Mouse (Mus musculus) bone marrow, adult 2 months (tissue): ENCODE measurements around the gene Saal1. TPM values are rescaled to one million over a fixed set of nuclear protein-coding genes. Genes with fewer than 3 reads are reported as not detected.
"Not testable (repeated sequence)": the region's sequence is repeated elsewhere in the genome, so short reads cannot be mapped to it uniquely, and the experiment has no call there.

ENCODE experiments used
- H3K27ac ChIP-seq: fragments of 200-500 bp; 2 replicates; pipeline ENCODE4 v1.5.1; 2012; ENCODE audit warnings: low read depth, mild to moderate bottlenecking, control low read depth, inconsistent platforms, low read length; ENCODE audit not compliant: control insufficient read depth, poor library complexity, insufficient read depth
- H3K4me1 ChIP-seq: fragments of 200-500 bp; 2 replicates; pipeline ENCODE4 v1.6.1; 2011; ENCODE audit warnings: low read length; ENCODE audit not compliant: control insufficient read depth, insufficient read depth
- H3K4me3 ChIP-seq: fragments of 200-500 bp; replicated peaks from 2 replicates; pipeline ENCODE3; 2011; ENCODE audit warnings: mild to moderate bottlenecking, low read depth, low read length, control low read depth; ENCODE audit not compliant: control insufficient read depth
- CTCF ChIP-seq: fragments of 200-500 bp; IDR thresholded peaks from 2 replicates; pipeline ENCODE4 v1.5.1; 2011; ENCODE audit warnings: low read length, control low read depth; ENCODE audit not compliant: control insufficient read depth, insufficient read depth
- POLR2A ChIP-seq: fragments of 200-500 bp; IDR thresholded peaks from 2 replicates; pipeline ENCODE4 v1.6.1; 2011; ENCODE audit warnings: low read depth, mild to moderate bottlenecking, control low read depth, low read length, borderline replicate concordance; ENCODE audit not compliant: control insufficient read depth
- WGBS: fragments of 180-500 bp; shearing (Covaris S2); methylation state at CpG from one replicate; pipeline ENCODE4 v1.1.7; 2018; 5-methylcytosine and 5-hydroxymethylcytosine counted together
- polyA plus RNA-seq: library from polyadenylated mRNA; stranded (reverse); fragments of >200 nt; gene quantifications from 2 replicates; pipeline ENCODE4 v1.2.4, GENCODE M21; 2011; ENCODE audit warnings: low replicate concordance; ENCODE audit not compliant: missing spikeins, insufficient read depth, insufficient read length

Gene Saal1
- polyA plus RNA-seq = 8.0 and 13.8 TPM in 2 replicates

DNA sequence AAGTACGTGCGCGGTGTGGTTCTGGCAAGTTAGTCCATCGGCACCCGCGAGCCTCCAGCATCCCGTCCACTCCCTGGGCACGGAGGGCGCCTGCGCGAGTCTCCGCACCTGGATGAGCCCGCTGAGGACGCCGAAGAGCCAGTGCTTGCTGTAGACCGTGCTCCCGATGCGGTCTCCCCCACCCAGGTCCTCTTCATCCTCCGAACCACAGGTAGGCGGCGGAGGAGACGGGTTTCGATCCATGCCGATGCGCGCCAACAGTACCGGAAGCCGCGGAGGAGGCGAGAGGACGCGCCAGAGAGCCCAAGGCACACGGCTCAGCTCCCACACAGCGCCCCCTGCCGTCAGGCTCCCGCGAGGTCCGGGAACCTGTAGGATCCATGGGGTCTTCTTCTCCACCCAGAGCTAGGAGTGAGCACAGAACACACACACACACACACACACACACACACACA, at the start of gene Saal1:
Gene Saal1 (minus strand): TSS at position 291 of the 455 bp plus-strand sequence.
- Histone ChIP-seq H3K27ac (peak within 1 kb of the TSS; percentile 26; the same call in 1 of the 2 replicates), H3K4me3 (peak within 1 kb of the TSS; percentile 97), H3K4me1 (peaks cover 3% of the 10 kb centered on the region; the same call in 1 of the 2 replicates)
- TF ChIP-seq CTCF (peak; percentile 97), POLR2A (peak; percentile 64; the same call in 1 of the 2 replicates)
- WGBS = under 1% methylated on average over 38 of the region's 38 CpGs

DNA sequence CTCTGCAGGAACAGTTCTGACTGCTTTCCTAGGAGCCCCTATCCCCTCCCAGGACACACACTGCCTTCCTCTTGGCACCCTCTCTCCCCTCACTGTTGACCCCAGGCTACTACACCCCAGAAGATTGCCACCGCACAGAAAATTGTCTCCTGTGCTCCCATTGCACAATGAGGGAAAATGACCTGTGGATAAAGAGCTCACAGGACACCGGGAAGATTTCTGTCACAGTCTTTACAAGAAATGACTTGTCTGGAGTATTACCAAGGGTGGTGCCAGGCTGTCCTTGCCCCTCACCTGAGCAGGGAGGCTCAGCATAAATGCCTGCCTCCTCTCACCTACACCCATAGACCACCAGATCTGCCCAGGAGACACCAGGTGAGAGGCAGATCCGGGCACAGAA, 41.0 kb upstream of the Saal1 start, which contains the start of gene Saa2:
Gene Saa2 (plus strand): TSS at position 301 of the 400 bp plus-strand sequence.
- no peak for TF ChIP-seq POLR2A
- TF ChIP-seq CTCF = no peak

DNA sequence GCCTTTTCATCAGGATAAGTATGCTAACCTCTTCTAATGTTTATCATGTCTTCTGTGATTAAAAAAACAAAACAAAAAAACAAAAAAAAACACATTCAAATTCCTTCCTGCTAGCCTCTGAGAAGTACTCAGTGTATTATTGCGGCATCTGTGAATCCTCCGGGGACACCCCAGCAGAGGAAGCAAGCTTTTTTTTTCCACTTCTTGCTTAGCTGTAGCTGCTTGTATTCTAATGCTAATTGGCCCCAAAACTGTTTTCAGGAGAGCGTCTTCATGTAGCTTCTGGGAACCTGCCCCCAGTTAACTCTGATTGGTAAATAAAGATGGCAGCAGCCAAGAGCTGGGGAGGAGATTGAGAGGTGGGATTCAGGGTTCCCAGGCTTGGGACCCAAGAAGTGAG, 38.0 kb upstream of the Saal1 start:
- Histone ChIP-seq H3K4me3 (no peak overlapping the region), H3K27ac (no peak overlapping the region), H3K4me1 (no peaks in the 10 kb centered on the region)
- TF ChIP-seq POLR2A (no peak), CTCF (no peak)
- WGBS = 55% methylated on average over 3 of the region's 3 CpGs

More for the DNA sequence above, 41.0 kb upstream of the Saal1 start, which contains the start of gene Saa2:
- Histone ChIP-seq H3K4me3 (no peak within 1 kb of the TSS), H3K4me1 (no peaks in the 10 kb centered on the region), H3K27ac (no peak within 1 kb of the TSS)
- WGBS = 79% methylated on average over 3 of the region's 3 CpGs

DNA sequence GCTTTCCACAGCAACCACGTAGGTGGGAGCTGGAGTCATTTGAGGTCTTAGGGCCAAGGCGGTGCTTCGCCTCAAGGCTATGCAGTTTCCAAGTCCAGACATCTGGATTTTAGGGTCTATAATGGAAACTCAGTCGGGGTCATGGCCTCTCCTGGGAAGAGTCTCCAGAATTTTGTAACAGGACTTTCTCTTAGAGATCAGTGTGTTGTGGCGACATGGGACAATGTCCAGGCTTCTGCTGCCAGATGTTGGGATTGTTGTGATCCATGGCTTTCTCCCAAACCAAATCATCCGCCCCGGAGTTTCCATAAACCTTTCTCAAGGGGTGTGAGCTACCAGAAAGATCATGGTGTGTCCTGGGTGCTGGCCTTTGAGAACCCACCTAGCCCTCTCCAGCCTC, 35.9 kb upstream of the Saal1 start:
- no peaks in the 10 kb centered on the region for H3K4me1 ChIP-seq
- 78% methylated on average over 7 of the region's 7 CpGs for WGBS

DNA sequence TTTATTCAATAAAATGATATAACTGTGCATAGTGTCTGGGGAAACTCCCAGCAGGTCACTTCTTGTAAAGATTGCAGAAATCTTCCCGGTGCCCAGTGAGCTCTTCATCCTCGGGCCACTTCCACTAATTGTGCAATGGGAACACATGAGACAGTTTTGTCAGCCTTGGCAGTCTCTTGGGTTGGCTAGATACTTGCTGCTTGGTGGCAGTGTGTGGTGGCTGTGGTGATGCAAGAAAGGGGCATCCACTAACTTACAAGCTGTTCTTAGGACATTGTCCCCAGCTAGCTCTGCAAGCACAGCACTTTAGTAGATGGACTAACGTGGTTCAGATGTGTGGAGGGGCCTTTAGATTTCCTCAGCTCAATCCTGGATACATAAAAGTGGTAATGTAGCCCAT, 35.3 kb upstream of the Saal1 start:
- WGBS = 42% methylated on average over 3 of the region's 3 CpGs
- H3K4me3 ChIP-seq = no peak overlapping the region
- TF ChIP-seq CTCF (no peak), POLR2A (no peak)
- no peak overlapping the region for H3K27ac ChIP-seq
- no peaks in the 10 kb centered on the region for H3K4me1 ChIP-seq

More for the DNA sequence above, 35.9 kb upstream of the Saal1 start:
- Histone ChIP-seq H3K27ac (no peak overlapping the region), H3K4me3 (no peak overlapping the region)
- TF ChIP-seq POLR2A = no peak
- no peak for TF ChIP-seq CTCF

DNA sequence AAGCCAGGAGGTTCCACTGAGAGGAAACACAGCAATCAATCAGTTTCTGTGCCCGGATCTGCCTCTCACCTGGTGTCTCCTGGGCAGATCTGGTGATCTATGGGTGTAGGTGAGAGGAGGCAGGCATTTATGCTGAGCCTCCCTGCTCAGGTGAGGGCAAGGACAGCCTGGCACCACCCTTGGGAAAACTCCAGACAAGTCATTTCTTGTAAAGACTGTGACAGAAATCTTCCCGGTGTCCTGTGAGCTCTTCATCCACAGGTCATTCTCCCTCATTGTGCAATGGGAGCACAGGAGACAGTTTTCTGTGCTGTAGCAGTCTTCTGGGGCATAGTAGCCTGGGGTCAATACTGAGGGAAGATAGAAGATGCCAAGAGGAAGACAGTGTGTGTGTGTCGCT, 32.4 kb upstream of the Saal1 start, which contains the start of gene Saa1:
Gene Saa1 (minus strand): TSS at position 101 of the 400 bp plus-strand sequence.
- WGBS = 56% methylated on average over 3 of the region's 3 CpGs
- H3K4me1 ChIP-seq, H3K27ac ChIP-seq, H3K4me3 ChIP-seq: not testable (repeated sequence)

DNA sequence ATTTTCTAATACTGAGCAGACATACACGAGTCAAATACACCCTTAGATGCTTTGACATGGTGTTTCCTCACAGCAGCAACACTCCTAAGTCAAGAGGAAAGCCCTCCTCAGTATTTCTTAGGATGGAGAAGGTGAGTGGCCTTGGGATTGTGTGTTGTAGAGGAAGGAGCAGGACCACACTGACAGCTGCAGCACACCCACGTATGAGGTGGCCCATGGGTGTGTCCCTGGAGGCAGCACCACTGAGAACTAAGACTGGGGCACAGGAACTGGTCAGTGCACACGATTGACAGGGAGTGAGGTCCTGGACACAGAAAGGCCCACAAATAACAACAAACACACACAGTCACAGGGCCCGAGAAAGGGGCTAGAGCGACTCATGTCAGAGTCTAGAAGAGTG, 29.6 kb upstream of the Saal1 start:
- not testable (repeated sequence) for H3K27ac ChIP-seq, H3K4me3 ChIP-seq, H3K4me1 ChIP-seq
- WGBS = 72% methylated on average over 5 of the region's 5 CpGs

DNA sequence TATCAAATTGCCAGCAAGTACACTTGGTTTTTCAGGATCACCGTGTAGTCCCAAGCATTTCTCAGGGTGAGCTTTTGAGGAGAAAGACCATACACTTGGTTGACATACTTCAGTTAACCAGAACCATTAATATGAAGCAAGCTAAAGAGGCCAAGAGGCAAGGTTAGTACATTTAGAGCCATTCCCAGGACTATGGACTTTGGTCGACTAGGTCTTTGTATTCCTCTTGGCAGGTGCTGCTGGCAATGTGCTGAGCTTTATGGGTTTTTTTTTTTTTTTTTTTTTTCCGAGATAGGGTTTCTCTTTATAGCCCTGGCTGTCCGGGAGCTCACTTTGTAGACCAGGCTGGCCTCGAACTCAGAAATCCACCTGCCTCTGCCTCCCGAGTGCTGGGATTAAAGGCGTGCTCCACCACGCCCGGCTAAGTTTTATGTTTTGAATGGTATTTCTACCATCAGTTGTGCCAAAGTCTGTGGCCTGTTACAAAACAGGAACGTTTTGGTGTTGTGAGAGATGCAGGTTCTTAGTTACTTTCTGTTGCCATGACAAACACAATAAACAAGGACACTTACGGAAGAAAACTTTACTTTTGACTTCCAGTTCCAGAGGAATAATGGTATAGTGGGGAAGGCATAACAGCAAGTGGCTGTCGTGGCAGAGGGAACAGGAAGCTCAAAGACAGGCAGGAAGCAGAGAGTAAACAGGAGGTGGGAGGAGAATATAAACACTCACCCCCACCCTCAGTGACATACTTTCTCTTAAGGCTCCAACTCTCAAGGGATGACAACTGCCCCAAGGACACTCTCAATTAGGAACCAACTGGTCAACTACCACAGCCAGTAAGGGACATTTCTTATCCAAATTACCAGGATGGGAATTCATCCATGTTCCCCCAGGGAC, 28.3 kb upstream of the Saal1 start:
- Histone ChIP-seq H3K4me1 (no peaks in the 10 kb centered on the region; the same call in 1 of the 2 replicates), H3K27ac (no peak overlapping the region), H3K4me3 (no peak overlapping the region)
- TF ChIP-seq CTCF (no peak), POLR2A (no peak)
- 71% methylated on average over 12 of the region's 12 CpGs for WGBS
